Mouse (Mus musculus) heart, postnatal 0 days (tissue): ENCODE measurements around the gene Tmcc2. TPM values are rescaled to one million over a fixed set of nuclear protein-coding genes. Genes with fewer than 3 reads are reported as not detected.

Source experiments
- ATAC-seq: fragments of 200-750 bp; cut with Nextera tagmentation; 2 replicates; pipeline ENCODE4 v1.8.0; 2017; ENCODE audit warnings: low read depth, moderate number of reproducible peaks, moderate library complexity; ENCODE audit not compliant: insufficient read depth
- DNase-seq: peaks from one replicate; pipeline ENCODE4 v3.0.0-alpha.2; 2016; ENCODE audit warnings: low spot score
- H3K27ac ChIP-seq: fragments of 300-500 bp; sonication (generic); 2 replicates; pipeline ENCODE4 v1.5.1; 2014; ENCODE audit warnings: low read depth, mild to moderate bottlenecking
- H3K27me3 ChIP-seq: fragments of 300-500 bp; sonication (generic); 2 replicates; pipeline ENCODE4 v1.6.1; 2014; ENCODE audit warnings: low read length, mixed read lengths; ENCODE audit not compliant: control insufficient read depth, insufficient read depth
- H3K36me3 ChIP-seq: fragments of 300-500 bp; sonication (generic); replicated peaks from 2 replicates; pipeline ENCODE4 v1.6.1; 2014; ENCODE audit warnings: low read length, mixed read lengths; ENCODE audit not compliant: control insufficient read depth, insufficient read depth
- H3K4me1 ChIP-seq: fragments of 300-500 bp; sonication (generic); 2 replicates; pipeline ENCODE4 v1.6.1; 2014; ENCODE audit warnings: antibody characterized with exemption; ENCODE audit not compliant: control insufficient read depth, insufficient read depth
- H3K4me2 ChIP-seq: fragments of 300-500 bp; sonication (generic); 2 replicates; pipeline ENCODE4 v1.6.1; 2014; ENCODE audit warnings: low read depth, mild to moderate bottlenecking, low read length, moderate library complexity
- H3K4me3 ChIP-seq: fragments of 300-500 bp; sonication (generic); 2 replicates; pipeline ENCODE4 v1.5.1; 2014; ENCODE audit warnings: low read depth, low read length
- H3K9ac ChIP-seq: fragments of 300-500 bp; sonication (generic); replicated peaks from 2 replicates; pipeline ENCODE4 v1.6.1; 2014; ENCODE audit warnings: low read depth, low read length, mixed read lengths
- H3K9me3 ChIP-seq: fragments of 300-500 bp; sonication (generic); replicated peaks from 2 replicates; pipeline ENCODE4 v1.6.1; 2016; ENCODE audit warnings: low read length; ENCODE audit not compliant: control insufficient read depth
- CTCF ChIP-seq: IDR thresholded peaks from 2 replicates; pipeline ENCODE4 v1.5.1; 2016; ENCODE audit warnings: antibody characterized with exemption, control low read depth, low read depth
- EP300 ChIP-seq: IDR thresholded peaks from 2 replicates; pipeline ENCODE4 v1.6.1; 2016; ENCODE audit warnings: antibody characterized with exemption, low read depth
- WGBS: fragments of 180-500 bp; shearing (Covaris S2); extraction: QIAGEN DNeasy Blood & Tissue Kit; methylation state at CpG from one replicate; pipeline ENCODE4 v1.1.7; 2014; 5-methylcytosine and 5-hydroxymethylcytosine counted together
- polyA plus RNA-seq: library from polyadenylated mRNA; unstranded; fragments of >200 nt; fragmentation: Nextera tagmentation; extraction: Ambion mirVana; gene quantifications from 2 replicates; pipeline ENCODE4 v1.2.1, GENCODE M21; 2015
- total RNA-seq: library from RNA; depleted of rRNA; stranded (reverse); fragments of >200 nt; gene quantifications from 2 replicates; pipeline ENCODE4 v1.2.3, GENCODE M21; 2014; ENCODE audit warnings: low replicate concordance

Gene Tmcc2
- total and polyA plus RNA-seq, 2 experiments from 2014 or later = 6.5 to 20.4 TPM

- no peaks in the 10 kb centered on the region; the same call in 1 of the 2 replicates for H3K36me3 ChIP-seq
- no peak for DNase-seq
- WGBS = 85% methylated on average over 5 of the region's 5 CpGs
- no peak for ATAC-seq
- H3K9me3 ChIP-seq = no peaks in the 10 kb centered on the region
- TF ChIP-seq EP300 = no peak
- no peak for TF ChIP-seq CTCF
- H3K4me1 ChIP-seq = peaks cover 51% of the 10 kb centered on the region
- H3K4me2 ChIP-seq = no peak overlapping the region
- no peak overlapping the region for H3K4me3 ChIP-seq
- no peaks in the 10 kb centered on the region for H3K27me3 ChIP-seq
- no peak overlapping the region for H3K9ac ChIP-seq
- no peak overlapping the region for H3K27ac ChIP-seq
Measured at GRCm38 (mm10) chr1:132372354-132372753, 18.7 kb downstream of the Tmcc2 start.

- Histone ChIP-seq H3K4me1 (peaks cover 51% of the 10 kb centered on the region), H3K36me3 (no peaks in the 10 kb centered on the region; the same call in 1 of the 2 replicates), H3K27me3 (no peaks in the 10 kb centered on the region), H3K9ac (no peak overlapping the region), H3K4me3 (no peak overlapping the region), H3K27ac (0 out of 2 replicates have a peak overlapping the region, but pooled peaks have one; percentile 18), H3K9me3 (no peaks in the 10 kb centered on the region), H3K4me2 (no peak overlapping the region)
- ATAC-seq (no peak), DNase-seq (peak; percentile 8)
- 61% methylated on average over 8 of the region's 8 CpGs for WGBS
- TF ChIP-seq CTCF (no peak), EP300 (no peak)
Measured at GRCm38 (mm10) chr1:132371298-132372081, 19.6 kb downstream of the Tmcc2 start.

GRCm38 (mm10) chr1:132370681-132371173, 20.4 kb downstream of the Tmcc2 start:
- no peaks in the 10 kb centered on the region for H3K9me3 ChIP-seq
- no peak overlapping the region for H3K9ac ChIP-seq
- no peaks in the 10 kb centered on the region for H3K27me3 ChIP-seq
- TF ChIP-seq CTCF = no peak
- TF ChIP-seq EP300 = no peak
- H3K36me3 ChIP-seq = no peaks in the 10 kb centered on the region; the same call in 1 of the 2 replicates
- DNase-seq (peak; percentile 20), ATAC-seq (no peak)
- 0 out of 2 replicates have a peak overlapping the region, but pooled peaks have one; percentile 18 for H3K27ac ChIP-seq
- 66% methylated on average over 9 of the region's 9 CpGs for WGBS
- H3K4me1 ChIP-seq = peaks cover 44% of the 10 kb centered on the region
- no peak overlapping the region for H3K4me2 ChIP-seq
- no peak overlapping the region for H3K4me3 ChIP-seq

GRCm38 (mm10) chr1:132367692-132368506, 23.2 kb downstream of the Tmcc2 start:
- ATAC-seq (peak; percentile 88), DNase-seq (peak; percentile 89)
- H3K27me3 ChIP-seq = no peaks in the 10 kb centered on the region
- no peak overlapping the region for H3K4me2 ChIP-seq
- TF ChIP-seq EP300 (no peak), CTCF (peak; percentile 98)
- H3K36me3 ChIP-seq = no peaks in the 10 kb centered on the region; the same call in 1 of the 2 replicates
- H3K4me3 ChIP-seq = no peak overlapping the region
- no peak overlapping the region for H3K9ac ChIP-seq
- H3K4me1 ChIP-seq = peaks cover 16% of the 10 kb centered on the region
- no peak overlapping the region for H3K27ac ChIP-seq
- 18% methylated on average over 7 of the region's 7 CpGs for WGBS
- H3K9me3 ChIP-seq = no peaks in the 10 kb centered on the region

- H3K4me3 ChIP-seq = no peak overlapping the region
- H3K9me3 ChIP-seq = no peaks in the 10 kb centered on the region
- H3K4me2 ChIP-seq = no peak overlapping the region
- no peak for DNase-seq
- no peak for TF ChIP-seq CTCF
- no peak for TF ChIP-seq EP300
- peaks cover 9% of the 10 kb centered on the region for H3K4me1 ChIP-seq
- no peak overlapping the region for H3K9ac ChIP-seq
- H3K27me3 ChIP-seq = no peaks in the 10 kb centered on the region
- 88% methylated on average over 6 of the region's 6 CpGs for WGBS
- H3K36me3 ChIP-seq = no peaks in the 10 kb centered on the region
- no peak overlapping the region for H3K27ac ChIP-seq
- ATAC-seq = 0 out of 2 replicates have a peak, but pooled peaks have one; percentile 5
Measured at GRCm38 (mm10) chr1:132366937-132367336, 24.1 kb downstream of the Tmcc2 start.
